8 mouse cellular contexts compared by ENCODE assay signal in the genomic region with DNA sequence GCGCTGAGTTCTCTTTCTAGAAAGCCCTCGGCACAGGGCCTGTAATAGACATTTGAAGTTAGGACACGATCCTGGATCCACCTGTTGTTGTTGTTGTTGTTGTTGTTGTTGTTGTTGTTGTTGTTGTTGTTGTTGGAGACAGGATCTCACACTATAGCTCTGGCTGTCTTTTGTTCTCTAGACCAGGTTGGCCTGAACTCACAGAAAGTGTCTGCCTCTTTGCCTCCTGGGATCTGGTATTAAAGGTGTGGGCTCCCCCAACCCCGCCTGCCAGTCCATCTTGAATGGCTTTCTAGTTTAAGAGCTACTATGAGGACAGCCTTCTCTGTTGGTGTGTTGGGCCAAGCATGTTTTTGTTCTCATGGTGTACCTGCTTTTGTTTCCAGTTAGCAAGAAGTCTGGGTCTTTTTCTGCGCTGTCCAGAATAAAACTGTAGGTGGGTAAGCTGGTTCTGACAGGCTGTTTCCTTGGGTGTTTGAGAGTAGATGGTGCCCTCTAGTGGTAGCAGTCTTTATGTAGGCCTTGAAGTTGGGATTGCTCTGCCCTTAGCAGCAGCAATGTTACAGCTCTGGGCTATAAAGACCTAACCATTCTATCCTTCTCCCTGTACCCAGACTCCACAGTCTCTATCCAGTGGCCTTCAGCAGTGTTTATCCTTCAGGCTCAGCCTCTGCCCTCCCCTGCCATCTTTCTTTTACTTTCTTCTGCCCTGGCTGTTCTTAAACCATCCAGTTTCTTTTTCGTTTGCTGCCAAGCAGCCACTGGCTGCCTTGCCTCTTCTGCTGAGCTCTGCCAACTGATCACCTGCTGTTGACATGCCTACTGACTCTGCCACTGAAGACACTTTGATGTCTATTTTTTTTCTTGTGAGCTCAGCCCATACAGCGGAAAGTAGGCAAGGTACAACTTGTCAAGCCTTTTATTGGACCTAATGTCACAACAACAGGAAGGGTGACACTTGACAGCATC.
DNase-seq lines count a peak whose midpoint lies in the region; ATAC-seq and TF ChIP-seq lines count a peak whose summit lies in the region.

No protein-coding gene starts in this region.

- intact Hi-C loops in left cerebral cortex, postnatal 25 days (cut with DNase I), result loop anchor here (10.0 kb wide), 3 partner anchors 113 to 263 kb away; a partner anchor contains a TSS

- 94% methylated on average over 7 of the region's 7 CpGs for WGBS in thymus, adult 2 months

- no peaks in the 10 kb centered on the region for H3K27me3 ChIP-seq in thymus, adult 2 months (ENCODE audit: control insufficient read depth, insufficient read depth, low read length)

- peak; percentile 59; the same call in 1 of the 2 replicates for ATAC-seq in erythroid progenitor cell, adult 5-6 weeks (replicated peaks; ENCODE audit: low FRiP score, poor library complexity, severe bottlenecking)
- peak; percentile 84 for ATAC-seq in inflammation-experienced regulatory T-cells, adult 6 months
- ATAC-seq in monocyte, adult 5-6 weeks (replicated peaks; ENCODE audit: insufficient number of reproducible peaks, low FRiP score, low TSS enrichment, poor library complexity, severe bottlenecking), result 0 out of 2 replicates have a peak, but pooled peaks have one; percentile 32

- no peak for TF ChIP-seq CTCF in thymus, adult 2 months (IDR thresholded peaks at IDR 0.05; ENCODE audit: borderline replicate concordance, control insufficient read depth, extremely low read depth, insufficient read depth, low read length, poor library complexity)
- peak; percentile 76; the same call in 1 of the 2 replicates for TF ChIP-seq CTCF in brain, embryonic 14.5 days (IDR thresholded peaks at IDR 0.05; ENCODE audit: borderline replicate concordance, extremely low read depth, insufficient read depth, insufficient read length)

- peak; percentile 48 for DNase-seq in thymus, adult 2 months
- no peak for DNase-seq in thymus, adult 18-20 months
- peak; percentile 93 for DNase-seq in brain, embryonic 14.5 days (ENCODE audit: low read depth)
- peak; percentile 86 to 92 for DNase-seq in left cerebral cortex, postnatal 25 days (ENCODE audit: low spot score in 2 of 2)
- DNase-seq in telencephalon, adult 2 months (ENCODE audit: low read depth, low spot score), result peak; percentile 84

- no peak overlapping the region for H3K4me3 ChIP-seq in thymus, adult 2 months (ENCODE audit: control insufficient read depth, insufficient read depth, low read length)

- H3K36me3 ChIP-seq in thymus, adult 2 months (ENCODE audit: control insufficient read depth, insufficient read depth, low read length), result peaks cover 48% of the 10 kb centered on the region

- TF ChIP-seq POLR2A in thymus, adult 2 months (IDR thresholded peaks at IDR 0.05; ENCODE audit: control insufficient read depth, extremely low read depth, insufficient read depth, low read length, poor library complexity), result no peak
- TF ChIP-seq POLR2A in brain, embryonic 14.5 days (IDR thresholded peaks at IDR 0.05; ENCODE audit: borderline replicate concordance, extremely low read depth, insufficient read depth, insufficient read length, poor library complexity, severe bottlenecking), result no peak

- H3K27ac ChIP-seq in thymus, adult 2 months (ENCODE audit: control insufficient read depth, insufficient read depth, low read length), result no peak overlapping the region

- no peaks in the 10 kb centered on the region for H3K4me1 ChIP-seq in thymus, adult 2 months (replicated peaks; ENCODE audit: control insufficient read depth, insufficient read depth, low read length)

Comparison
In these comparisons a context has a peak if more than half of its experiments do, and no peak if none do; other contexts are left out.
1. DNase-seq: peak in thymus, adult 2 months (single experiment), brain, embryonic 14.5 days (single experiment), left cerebral cortex, postnatal 25 days (2 of 2) and telencephalon, adult 2 months (single experiment); none in thymus, adult 18-20 months (0 of 2).
2. ATAC-seq: peak in every context shown above with its lines; median percentile 84 in inflammation-experienced regulatory T-cells, adult 6 months; 59 in erythroid progenitor cell, adult 5-6 weeks; 32 in monocyte, adult 5-6 weeks.